Mouse (Mus musculus) spleen, embryonic (tissue): Measurements from ENCODE around the gene Commd6.
"Not testable (repeated sequence)": the region's sequence is repeated elsewhere in the genome, so short reads cannot be mapped to it uniquely, and the experiment has no call there.

Experiments used
- CTCF ChIA-PET: fragments of 350-600 bp; sonication (Branson Sonifier 250); formaldehyde crosslinking; loops from one replicate; lab custom pipeline; 2022; lab: Charles Lee

The Commd6 gene

GRCm38 (mm10) chr14:101610701-101611100 lies 29.8 kb downstream of the Commd6 start:
- CTCF ChIA-PET: no interaction called here

DNA sequence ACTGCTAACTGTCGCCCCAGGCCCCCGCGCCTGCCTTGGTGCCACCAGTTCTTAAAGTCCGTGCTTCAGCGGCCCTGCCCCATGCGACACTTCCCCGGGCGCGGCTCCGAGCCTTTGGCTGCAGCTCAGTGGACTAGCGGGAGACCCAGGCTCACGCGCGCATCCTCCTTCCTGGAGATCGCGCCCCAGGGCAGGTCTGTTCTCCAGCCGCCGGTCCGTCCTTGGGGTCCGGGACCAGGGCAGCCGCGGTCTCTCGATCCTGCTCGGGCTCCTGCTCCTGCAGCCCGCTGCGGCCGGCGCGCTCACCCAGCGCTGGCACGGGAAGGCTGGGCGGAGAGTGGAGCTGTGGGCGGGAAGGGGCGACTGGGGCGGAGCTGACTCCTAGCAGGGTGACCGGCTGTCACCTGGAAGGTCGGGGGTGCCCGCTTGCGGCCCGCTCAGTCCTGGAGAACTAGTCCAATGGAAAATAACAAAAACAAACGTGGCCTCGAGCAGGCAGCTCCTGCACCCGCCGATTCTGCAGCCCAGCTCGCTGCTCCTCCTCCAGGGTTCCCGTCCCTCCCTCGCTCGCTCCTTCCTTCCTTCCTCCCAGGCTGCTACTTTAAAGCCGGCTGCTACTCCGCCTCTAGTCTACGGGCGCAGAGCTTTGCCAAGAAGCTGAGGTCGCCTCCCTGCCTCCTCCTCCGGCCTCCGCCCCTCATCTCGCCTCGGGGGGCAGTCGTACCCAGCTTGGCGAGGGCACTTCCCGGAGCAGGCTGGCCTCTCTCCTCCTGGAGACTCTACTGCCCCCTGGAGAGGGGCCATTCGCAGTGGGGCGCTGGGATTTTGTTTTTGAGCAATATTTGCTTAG lies 31.7 kb downstream of the Commd6 start, which contains the start of gene Tbc1d4:
Gene Tbc1d4 (minus strand): TSS at position 673 of the 850 bp plus-strand sequence.
- CTCF ChIA-PET: interaction anchor here (0.5 kb wide), 1 partner anchor 31 kb away, joined by 7 read pairs; the partner anchor contains the start of gene Commd6

DNA sequence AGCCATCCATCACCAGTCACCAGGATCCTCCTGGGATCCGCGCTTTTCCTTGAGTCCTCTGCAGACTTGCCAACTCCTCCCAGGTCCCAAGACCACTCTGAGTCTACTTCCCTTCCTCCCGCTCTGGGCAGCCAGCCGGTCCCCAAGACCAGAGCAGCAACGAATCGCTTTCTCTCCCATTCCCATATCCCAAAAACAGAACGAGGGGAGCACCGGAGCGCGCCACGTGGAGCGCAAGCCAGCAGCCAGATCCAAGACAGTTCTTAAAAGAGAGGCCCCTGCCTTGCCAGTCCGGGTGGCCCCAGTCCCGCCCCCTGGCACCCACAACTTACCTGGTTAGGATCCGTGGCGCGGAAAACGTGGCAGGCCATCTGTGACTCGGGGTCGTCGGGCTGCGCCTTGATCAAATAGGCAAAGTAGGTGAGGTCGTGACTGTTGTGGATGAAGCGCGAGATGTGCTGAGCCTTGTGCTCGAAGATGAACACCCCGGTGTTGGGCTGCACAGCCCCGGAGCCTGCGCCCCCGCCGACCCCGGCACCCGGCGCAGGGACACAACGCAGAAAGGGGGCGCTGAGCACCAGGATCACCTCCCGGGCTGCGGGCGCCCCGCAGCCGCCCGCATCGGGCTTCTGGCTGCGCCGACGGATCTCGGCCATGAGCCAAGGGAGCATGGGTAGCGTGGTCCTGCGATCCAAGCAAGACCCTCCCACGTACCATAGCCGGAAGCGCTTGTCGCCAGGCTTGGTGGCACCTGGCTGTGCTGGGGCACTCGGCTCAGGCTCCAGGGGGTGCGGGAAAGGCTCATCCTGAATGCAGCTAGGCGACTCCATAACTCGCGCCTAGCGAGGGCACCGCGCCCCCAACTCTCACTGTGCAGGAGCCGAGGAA lies 32.6 kb downstream of the Commd6 start:
- CTCF ChIA-PET: interaction anchor here (0.5 kb wide), 1 partner anchor 32 kb away, joined by 7 read pairs; the partner anchor contains the start of gene Commd6

GRCm38 (mm10) chr14:101605843-101606242 lies 34.6 kb downstream of the Commd6 start:
- CTCF ChIA-PET: no interaction called here

- CTCF ChIA-PET: no interaction called here
Measured at GRCm38 (mm10) chr14:101602851-101603250, 37.6 kb downstream of the Commd6 start.

- CTCF ChIA-PET: interaction anchor here (0.6 kb wide), 1 partner anchor 34 kb away, joined by 9 read pairs; no protein-coding TSS in a partner anchor
Measured at GRCm38 (mm10) chr14:101597096-101597715, 43.3 kb downstream of the Commd6 start.

DNA sequence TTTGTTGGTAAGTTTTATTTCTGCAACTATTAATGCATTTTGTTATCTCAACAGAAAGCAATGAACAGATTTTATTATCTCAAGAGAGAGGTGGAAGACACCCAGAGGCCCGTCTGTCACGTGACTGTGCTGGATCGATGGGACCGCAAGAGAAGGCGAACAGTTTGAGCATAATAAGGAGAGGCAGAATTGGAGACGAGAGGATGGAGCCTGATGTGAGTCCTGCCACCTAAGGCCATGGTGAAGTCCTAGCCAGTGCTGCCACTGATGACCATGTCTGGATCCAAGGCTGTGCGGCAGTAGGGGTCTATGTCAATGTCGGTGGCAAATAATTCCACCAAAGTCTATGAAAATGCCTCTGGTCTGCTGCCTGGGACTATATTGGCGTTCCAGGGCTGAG lies 43.8 kb downstream of the Commd6 start:
- CTCF ChIA-PET: no interaction called here

- CTCF ChIA-PET: no interaction called here
Measured at GRCm38 (mm10) chr14:101595301-101596080, 45.0 kb downstream of the Commd6 start.

- CTCF ChIA-PET: interaction anchor here (0.6 kb wide), 1 partner anchor 764 kb away, joined by 9 read pairs; no protein-coding TSS in a partner anchor
Measured at GRCm38 (mm10) chr14:101594001-101594400, 46.5 kb downstream of the Commd6 start.

GRCm38 (mm10) chr14:101593340-101593739 lies 47.1 kb downstream of the Commd6 start:
- CTCF ChIA-PET: no interaction called here

GRCm38 (mm10) chr14:101591101-101591500 lies 49.4 kb downstream of the Commd6 start:
- CTCF ChIA-PET: no interaction called here

GRCm38 (mm10) chr14:101588209-101588991 lies 52.1 kb downstream of the Commd6 start:
- CTCF ChIA-PET: not testable (repeated sequence)

DNA sequence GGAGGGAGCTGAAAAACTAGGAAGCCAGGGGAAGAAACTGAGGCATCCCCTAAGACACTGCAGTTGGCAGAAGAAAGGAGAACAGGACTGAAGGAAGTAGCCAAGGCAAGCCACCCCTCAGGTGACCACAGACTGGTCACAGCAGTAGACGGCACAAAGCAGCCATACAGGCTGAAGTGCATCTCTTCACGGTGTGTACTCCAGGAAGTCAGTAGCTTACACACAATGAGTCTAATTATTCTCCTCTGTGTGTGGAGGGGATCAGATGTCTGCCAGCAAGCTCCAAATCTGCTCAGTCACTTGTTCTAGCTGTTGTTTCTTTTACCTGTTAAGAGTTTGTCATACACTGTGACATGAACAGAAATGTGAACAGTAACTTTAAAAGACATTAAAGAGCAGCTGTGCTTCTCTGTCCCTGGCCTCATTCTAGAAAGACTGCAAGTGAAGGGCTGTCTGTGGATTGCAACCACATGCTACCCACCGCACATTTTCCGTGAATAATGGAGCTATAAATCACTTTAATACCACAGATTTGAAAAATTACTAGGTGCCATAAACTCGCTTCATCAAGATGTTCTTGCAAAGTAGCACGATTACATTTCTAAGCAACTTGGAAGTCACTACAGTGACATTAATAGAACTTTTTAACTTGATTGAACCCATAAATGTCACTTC lies 53.0 kb downstream of the Commd6 start:
- CTCF ChIA-PET: not testable (repeated sequence)

- CTCF ChIA-PET: interaction anchor here (0.5 kb wide), 1 partner anchor 1838 kb away, joined by 4 read pairs; no protein-coding TSS in a partner anchor
Measured at GRCm38 (mm10) chr14:101586096-101586495, 54.4 kb downstream of the Commd6 start.
